Mouse (Mus musculus) right cerebral cortex, postnatal 36 days (tissue): ENCODE measurements around the gene Faim2.

Experiments
- DNase-seq, 2 experiments: peaks; one replicate each; pipeline ENCODE4 v3.0.0; 2022; ENCODE audit warnings: low spot score in 2 of 2, mixed read lengths in 1 of 2

Faim2 gene

DNA sequence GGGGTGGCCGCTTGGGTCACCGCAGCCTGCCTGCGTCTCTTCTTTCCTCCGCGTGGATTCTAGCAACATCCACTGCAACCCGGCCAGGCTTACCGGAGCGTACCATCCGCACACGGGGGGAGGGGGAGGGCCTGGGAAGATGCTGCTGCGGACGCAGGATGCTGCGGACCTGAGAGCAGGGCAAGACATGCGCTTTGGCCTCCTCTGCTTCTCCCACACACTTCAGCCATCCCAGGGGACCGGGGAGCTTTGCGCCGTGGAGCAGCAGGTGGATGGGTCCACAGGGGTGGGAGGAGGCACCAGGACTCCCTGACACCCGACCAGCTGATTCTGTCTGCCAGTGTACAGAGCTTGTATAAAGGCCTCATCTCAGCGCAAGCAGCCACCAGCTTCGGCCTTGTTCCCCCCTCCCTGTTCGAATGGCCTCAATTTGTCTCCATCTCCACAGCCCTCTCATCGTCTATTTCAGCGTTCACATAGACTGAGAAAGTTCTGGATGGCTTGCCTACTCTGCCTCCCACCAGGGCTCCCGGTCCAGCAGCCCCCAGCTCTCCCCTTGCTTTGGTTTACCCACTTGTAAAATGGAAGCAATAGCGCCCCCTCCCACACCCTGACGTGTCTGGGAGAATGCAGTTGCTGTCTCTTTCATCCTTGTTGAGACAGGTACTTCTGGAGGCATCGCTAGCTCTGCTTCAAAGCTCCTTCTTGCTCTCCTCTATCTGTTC, at the start of gene Faim2:
TSS of gene Faim2 (minus strand) at position 537 of the 725 bp plus-strand sequence.
- peak; percentile 71 to 80 for DNase-seq

DNA sequence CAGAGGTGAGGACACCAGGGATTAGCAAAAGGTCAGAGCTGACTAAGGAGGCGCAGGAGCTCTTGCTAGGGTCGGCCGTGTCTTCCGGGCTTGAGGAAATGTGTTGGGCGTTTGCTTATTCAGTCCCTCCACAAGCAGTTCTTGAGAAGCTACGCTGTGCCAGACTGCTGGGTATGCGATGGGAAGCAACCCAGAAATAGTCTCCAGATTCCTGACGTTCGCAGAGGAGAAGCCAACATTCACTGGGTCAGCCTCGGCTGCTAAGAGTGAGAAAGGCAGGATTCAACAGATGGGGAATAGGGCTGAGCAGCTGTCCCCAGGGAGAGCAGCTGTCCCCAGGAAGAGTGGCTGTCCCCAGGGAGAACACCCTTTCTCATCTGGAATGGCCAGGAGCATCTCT, 41.2 kb upstream of the Faim2 start:
- DNase-seq, result peak in 1 of 2 experiments; percentile 20

DNA sequence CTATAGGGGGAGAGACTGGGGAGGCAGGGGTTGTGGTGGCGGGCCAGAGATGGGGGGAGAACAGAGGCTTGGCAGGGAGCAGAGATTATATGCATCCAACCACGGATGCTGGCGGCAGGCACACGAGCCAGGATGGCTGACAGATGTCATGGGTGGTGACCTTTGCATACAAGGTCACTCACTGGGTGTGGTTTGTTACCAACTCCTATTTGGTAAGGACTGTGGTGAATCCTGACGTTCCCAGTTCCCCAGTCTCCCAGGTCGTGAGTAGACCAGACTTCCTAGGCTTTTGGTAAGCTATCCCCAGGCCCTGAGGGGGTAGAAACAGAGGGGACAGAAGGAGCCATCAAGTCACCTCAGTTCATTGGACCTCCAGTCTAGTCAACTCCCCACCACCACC, 40.7 kb upstream of the Faim2 start:
- no peak for DNase-seq

DNA sequence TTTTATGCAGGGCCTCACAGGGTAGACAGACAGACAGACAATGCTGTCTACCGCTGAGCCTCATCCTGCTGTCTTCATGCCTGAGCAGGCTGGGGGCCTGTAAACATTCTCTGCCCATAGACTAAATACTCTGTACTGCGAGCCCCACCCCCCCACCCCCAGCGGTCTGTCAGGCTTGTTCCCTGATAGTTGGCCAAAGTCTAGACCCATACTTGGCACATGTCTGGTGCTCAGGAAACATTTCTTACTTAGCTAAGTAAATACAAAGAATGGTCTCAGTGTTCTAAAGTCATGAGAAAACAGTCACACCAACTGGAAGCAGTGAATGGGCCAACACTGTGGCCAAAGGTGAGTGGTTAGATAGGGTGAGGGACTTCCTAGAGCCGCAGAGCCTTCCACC, 39.4 kb upstream of the Faim2 start:
- no peak for DNase-seq

DNA sequence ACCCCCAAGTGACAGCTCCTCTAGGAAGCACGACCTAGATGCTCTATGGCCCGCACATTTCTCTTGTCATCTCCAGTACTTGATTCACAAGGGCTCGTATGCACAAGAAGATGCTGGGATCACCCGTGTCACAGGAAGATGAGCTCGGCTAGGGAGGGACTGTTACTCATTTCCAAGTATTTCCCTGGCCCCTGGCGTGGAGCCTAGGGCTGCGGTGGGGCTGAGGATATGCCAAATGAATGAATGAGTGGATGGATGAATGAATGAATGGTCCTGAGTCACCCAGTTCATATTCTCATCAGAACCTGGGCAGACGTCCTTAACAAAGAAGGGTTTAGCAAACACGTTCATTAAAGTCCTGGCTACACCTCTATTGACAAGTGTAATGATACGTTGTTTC, 32.3 kb upstream of the Faim2 start:
- no peak for DNase-seq

DNA sequence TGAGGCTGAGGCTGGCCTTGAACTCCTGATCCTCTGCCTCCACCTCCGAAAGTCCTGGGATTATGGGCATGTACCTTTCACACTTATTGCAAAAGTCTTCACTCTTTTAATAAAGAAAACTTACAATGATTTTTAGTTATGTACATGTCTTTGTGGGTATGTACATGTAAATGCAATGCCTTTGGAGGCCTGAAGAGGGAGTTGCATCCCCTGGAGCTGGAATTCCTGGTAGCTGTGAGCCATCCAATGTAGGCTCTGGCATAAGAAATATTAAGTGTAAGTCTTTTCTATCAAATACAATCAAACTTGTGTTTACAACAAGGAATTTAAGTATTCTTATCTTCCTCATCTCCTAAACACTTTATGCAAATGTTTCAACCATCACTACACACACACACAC, 31.0 kb upstream of the Faim2 start:
- no peak for DNase-seq

DNA sequence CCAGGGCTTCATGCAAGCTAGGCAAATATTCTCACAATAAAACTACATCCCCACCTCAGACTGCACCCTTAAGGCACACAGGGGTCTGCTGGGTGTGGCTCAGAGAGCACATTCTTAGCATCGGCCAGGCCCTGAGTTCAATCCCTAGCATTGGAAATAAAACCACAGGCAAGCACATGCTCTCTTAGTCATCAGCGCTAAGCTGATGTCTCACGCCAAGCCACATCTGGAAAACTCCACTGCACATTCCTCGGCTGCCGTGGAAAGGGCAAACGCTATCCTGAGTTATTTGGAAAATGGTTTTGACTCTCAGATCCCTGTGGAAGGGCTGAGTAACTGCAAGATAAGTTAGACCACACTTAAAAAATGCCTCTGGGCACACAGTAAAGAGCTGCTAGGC, 25.8 kb upstream of the Faim2 start:
- DNase-seq, result no peak

DNA sequence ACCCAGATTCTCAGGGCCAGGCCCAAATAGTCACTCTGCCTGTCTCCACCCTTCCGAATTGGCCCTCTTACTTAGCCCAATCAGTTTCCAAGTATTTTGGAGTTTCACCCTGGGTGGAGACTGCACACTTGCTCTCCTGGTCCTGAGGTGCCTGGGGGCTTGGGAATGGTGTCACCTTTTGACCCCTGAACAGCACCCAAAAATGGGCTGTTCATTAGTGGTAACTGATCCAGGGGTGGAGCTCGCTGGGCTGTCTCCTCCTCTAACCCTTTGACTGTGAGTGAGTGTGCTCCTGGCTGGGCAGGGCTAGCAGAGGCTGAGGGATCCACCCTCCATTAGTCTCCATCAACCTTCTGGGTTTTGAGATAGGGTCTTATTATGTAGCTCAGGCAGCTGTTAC, 21.9 kb upstream of the Faim2 start:
- DNase-seq, result no peak

DNA sequence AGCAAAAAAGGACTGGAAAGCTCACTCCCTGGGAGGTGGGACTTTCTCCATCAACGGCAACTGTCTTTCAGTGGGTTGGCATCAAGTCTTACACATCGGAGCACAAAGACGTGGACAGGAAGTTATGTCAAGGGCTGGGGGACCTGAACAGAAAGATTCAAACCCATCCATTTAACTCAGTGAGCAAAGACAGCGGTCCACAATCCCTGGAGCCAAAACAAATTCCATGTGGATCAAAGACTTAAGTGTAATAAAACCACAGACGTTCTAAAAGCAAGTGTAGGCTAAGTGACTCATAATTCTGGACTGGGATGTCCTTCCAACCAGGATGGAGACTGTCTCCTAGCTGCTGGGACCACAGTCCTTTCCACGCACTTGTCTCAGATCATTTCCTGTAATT, 19.8 kb upstream of the Faim2 start:
- DNase-seq, result no peak

DNA sequence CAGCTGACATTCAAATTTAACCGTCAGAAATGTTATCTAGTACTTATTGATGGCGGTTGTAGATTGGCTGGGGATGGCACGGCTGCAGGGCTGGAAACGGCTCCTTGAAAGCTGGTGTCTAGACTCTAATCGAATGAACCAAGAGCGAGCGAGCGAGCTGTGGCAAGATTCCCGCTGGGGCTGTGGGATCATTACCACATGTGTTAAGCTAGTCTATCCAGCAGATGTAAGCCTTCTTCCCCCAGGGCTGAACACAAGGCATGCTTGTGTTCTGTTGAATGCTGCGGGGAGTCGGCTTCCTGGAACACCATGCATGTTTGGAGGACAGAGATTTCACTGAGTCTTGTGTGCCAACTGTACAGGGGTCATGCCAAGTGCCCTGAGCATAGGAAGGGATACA, 18.6 kb upstream of the Faim2 start:
- DNase-seq, result no peak

DNA sequence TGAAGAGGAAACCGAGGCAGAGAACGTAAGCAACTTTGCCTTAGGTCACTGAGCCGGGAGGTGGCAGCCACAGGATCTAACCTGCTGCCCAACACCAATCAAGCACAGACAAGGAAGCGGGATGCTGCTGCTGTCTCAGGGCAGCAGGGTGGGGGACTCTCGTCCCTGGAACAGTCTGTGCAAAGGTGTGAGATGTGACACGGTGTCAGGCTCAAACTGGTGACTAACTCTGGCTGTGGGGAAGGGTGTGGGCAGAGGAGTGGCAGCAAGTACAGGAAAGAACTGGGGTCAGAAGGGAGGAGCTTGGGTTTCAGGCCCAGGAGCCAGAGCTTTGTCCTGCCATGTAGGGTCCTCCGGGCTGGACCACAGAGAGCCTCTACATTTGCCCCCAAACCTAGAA, 16.1 kb upstream of the Faim2 start:
- DNase-seq, result no peak

DNA sequence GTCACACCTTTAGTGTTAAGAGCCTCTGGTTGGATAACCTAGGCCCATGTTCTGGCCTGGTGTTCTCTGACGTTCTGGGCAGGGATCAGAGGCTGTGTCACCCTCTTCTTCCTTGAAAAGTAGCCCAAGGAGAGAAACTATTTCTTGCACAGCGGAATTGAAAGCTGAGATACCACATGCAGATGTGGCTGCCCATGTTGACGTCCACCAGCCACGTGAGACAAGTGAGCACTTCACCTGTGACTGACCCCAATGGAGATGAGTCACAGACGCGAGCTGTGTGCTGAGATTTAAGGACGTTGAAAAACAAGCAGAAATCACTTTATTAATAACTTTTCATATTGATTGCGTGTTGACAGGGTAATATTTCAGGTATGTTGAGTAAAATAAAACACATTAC, 11.9 kb upstream of the Faim2 start:
- DNase-seq, result no peak

DNA sequence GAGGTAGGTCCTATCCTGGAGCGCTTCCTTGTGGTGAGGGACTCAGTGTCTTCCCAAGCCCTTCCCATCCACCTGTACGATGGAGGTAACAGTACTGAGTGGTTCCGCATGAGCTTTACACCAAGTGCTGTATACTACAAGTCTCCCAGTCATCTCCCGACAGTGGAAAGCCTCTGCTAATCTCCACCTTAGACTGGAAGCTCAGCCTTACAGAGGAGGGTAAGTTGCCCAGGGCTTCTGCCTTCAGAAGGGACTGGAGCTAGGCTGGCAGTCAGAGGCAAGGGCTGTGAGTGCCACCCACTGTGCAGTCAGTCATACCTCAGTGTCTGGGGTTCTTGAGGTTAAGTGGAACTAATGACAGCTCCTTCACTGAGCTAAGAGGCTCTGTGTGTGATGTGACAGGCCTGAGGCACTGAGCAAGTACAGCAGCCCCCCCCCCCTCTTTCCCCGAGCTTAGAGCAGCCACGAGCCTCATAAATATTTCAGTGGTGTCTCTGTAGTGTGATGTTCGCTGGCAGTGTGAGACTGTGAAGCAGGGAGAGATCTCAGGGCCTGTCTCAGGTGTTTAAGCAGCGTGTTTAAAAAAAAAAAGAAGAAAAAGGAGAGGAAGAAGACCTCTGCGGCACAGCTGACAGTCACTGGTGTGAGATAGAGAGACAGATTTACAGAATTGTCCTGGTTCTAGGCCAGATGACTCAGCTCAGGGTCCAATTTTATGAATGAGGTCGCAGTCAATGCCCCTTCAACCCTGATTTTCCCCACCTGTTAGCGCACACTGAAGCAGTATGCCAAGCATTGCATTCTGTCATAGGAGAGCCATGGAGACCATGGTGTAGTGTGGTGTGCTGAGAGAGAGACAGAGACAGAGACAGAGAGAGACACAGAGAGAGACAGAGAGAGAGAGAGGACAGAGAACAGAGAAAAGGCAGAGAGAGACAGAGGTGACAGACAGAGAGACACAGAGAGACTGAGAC, 9.2 kb upstream of the Faim2 start:
- DNase-seq, result no peak

DNA sequence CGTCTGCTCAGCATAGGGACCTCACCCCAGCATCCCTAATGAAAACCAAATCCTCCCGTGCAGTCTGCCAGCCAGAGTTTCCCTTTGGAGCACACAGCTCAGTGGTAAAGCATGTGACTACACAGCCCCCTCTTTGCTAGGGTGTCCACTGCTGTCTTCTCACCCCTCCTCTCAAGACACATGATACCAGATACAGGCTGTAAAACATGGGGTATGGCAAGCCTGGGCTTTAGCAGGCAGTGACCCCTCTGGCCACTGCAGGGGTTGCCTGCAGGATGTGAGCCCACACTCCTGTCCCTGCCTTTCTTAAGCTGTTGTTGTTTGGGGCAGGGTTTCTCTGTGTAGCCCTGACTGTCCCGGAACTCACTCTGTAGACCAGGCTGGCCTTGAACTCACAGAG, 4.1 kb upstream of the Faim2 start:
- no peak for DNase-seq

DNA sequence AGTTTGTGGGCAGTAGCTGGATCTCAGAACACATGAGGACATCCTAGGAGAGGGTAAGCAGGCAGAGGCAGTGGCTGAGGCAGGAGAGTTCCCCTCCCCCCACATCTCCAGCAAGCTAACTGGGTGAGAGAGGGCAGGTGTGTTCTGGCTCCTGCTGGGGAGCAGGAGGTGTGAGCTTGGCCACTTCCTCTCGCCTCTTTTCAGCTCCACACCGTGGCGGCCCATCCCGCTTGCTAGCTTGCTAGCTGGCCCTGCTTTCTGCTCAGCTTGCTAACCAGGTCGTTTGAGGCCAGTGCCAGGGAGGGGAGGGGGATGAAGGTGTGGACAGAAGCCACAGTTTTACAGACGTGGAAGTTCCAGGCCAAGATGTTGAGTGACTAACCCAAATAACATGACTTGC, 3.2 kb upstream of the Faim2 start:
- DNase-seq, result no peak

DNA sequence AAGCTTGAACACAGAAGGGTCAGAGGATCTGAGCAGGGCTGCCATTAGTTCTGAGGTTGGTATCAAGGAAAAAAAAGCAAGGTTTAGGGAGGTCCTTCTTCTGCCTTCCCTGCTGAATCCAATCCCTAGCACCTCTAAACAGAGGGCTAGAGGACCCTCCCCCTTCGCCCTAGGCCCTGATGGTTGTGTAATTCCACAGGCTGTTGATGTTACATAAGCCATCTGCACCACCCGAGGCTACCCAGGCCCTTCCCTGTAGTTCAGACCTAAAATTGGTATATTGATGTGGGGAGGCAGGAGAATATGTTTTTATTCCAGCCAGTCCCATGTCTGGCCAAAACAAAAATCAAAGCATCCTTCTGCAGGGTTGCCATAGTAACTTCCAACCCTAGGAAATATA, 1.3 kb downstream of the Faim2 start:
- DNase-seq, result peak; percentile 41 to 51

DNA sequence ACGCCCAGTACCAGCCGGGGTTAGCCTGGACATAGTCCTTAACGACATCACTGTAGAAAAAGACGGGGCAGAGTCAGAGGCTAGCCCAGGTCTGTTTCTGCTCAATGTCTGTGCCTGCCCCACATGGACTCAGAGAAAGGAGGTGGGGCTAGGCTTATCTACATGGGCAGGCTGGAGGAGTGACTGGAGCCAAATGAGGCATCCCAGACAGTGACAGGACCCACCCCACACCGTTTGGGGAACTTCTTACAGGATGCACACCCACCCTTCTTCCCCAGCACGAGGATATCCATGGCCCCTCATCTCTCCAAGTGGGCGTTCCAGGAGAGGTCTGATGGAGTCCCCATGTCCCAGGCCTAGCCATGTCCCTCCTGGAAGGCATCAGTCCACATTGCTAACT, 7.7 kb downstream of the Faim2 start:
- no peak for DNase-seq

DNA sequence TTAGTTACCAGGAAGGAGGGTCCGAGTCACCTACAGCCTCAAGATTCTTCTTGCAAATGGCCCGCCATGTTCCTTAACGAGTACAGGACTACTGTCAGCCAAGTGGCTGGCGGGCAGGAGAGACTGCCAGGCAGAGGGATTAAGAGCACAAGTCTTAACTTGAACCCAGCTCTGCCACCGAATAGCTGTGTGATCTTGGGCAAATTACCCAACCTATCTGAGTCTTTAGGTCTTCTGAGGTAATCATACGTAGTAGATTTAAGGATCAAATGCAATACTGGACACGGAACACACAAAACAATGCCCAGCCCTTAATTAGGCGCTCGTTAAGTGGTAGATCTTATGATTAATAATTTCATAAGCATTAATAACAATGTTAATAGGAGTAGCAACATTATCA, 8.3 kb downstream of the Faim2 start:
- no peak for DNase-seq

DNA sequence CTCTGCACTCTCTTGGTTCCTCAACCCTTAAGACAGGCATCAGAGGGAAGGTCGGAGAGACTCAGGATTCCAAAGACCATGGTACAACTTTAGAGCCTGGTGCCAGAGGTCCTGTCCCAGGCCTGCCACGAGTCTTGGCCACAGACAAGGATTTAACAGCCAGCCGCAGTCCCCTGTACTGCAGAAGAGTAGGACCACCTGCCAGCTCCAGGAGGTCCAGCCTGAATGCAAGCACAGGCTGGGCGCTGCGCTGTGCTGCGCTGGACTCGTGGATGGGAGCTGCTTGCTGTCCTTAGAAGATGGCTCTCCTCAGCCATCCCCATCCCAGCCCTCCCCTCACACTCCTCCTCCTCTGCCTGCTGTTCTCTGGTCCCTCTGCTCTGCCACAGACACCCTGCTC, 10.2 kb downstream of the Faim2 start:
- DNase-seq, result no peak

DNA sequence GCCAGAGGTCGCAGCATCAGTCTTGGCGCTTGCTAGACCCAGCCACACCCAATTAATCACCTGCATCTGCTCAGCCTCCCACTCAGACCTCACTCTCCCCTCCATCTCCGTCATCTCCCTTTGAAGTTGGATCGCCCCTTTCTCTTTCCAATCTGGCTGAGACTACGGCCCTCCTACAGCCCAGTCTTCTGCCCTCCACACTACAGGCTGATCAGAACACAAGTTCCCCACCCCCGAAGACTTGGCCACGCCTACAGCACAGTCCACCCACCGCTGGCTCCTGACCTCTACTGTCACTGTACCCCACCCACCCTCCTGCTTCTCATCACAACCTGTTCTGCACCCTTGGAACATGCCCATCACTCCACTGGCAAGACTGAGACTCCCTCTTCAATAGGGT, 11.2 kb downstream of the Faim2 start:
- DNase-seq, result no peak

DNA sequence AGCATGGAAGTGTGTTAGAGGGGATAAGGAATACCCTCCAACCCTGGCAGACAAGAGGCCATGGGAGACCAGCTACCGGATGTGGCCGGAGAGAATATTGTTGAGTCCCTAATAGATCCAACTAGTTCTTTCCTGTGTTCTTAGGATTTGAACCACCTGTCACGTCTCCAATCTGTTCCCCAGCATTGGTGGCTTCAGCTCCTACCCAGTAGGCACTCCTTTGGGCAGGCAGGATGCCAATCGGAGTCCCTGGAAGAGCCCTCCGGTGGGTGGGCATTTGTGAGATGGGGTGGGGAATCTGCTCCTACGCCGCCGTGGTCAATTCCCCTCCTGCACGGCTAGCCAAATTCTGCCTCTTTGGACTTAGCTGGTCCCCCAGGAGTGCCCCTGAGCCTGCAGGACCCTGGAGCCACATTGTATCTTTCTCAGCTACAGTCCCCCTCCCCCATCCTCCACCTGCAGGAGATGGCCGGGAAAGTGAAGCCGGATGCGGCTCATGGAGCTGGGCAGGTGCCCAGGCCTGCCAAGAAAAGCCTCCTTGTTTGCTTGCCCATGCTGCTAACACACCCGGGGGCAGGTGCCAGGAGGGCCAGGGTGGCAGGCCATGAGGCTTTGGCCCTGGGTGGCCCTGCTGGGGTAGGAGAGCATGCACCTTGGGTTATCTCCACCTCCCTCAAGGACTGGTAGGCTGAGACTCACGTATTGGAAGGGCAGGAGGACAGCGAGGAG, 16.0 kb downstream of the Faim2 start:
- no peak for DNase-seq

DNA sequence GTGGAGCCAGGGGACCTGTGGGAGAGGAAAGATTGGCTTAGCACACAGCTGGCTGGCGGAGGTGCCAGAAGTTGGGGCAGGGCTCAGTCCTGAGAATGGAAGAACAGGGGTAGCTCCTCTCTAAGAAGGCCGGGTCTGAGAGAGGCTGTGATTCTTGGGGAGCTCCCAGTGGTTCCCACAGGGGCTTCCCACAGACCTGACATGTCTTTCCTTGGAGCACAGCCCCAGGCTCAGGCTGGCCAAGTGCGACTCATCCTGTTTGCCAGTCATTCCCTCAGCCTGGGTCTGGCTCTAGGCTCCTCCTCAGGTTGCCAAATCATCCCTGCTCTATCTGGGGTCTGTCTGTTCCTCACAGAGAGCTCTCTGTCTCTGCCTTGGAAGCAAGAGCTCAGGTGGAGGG, 17.3 kb downstream of the Faim2 start:
- DNase-seq, result no peak
